Mouse (Mus musculus): ENCODE measurements around the gene Fbxl20.

DNA sequence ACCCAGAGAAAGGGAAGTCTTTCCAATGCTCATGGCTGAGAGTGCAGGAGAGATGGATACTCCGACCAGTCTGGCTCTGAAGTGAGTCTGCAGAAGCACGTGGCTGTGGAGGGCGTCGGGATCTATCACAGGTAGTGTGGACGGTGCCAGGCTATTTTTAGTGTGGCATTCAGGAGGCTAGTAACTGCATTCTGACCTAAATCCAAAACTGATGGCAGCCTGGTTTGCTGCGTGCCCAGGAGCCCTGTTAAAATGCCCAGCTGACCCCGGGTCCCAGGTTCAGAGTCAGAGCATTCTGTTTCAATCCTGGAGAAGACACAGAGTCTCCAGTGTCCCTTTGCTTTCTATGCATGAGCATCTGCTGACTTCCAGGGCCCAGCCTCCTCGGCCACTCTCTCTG lies 73.1 kb downstream of the Fbxl20 start:
- TF ChIP-seq CTCF (IDR thresholded peaks at IDR 0.05) (no peak), EP300 (IDR thresholded peaks at IDR 0.05) (no peak)

Data from lung, postnatal 0 days (tissue).